Mouse (Mus musculus): ENCODE measurements around the gene Sh3bp2. TPM values are rescaled to one million over a fixed set of nuclear protein-coding genes. Genes with fewer than 3 reads are reported as not detected.
"Not testable (repeated sequence)": the region's sequence is repeated elsewhere in the genome, so short reads cannot be mapped to it uniquely, and the experiment has no call there.

The Sh3bp2 gene
- polyA plus RNA-seq, 1 experiment from 2014 or later: 3.8 TPM

GRCm38 (mm10) chr5:34543114-34543513 lies 17.5 kb downstream of the Sh3bp2 start:
- Histone ChIP-seq H3K4me1 (replicated peaks) (peaks cover 8% of the 10 kb centered on the region), H3K4me2 (no peak overlapping the region), H3K27me3 (no peaks in the 10 kb centered on the region), H3K9ac (no peak overlapping the region), H3K27ac (no peak overlapping the region), H3K4me3 (peak overlapping the region; percentile 5; the same call in 1 of the 2 replicates), H3K36me3 (no peaks in the 10 kb centered on the region), H3K9me3 (replicated peaks) (no peaks in the 10 kb centered on the region)
- WGBS: 39% methylated on average over 4 of the region's 4 CpGs
- ATAC-seq (replicated peaks; ENCODE audit: insufficient number of reproducible peaks, insufficient read depth, low FRiP score, low read depth): no peak

DNA sequence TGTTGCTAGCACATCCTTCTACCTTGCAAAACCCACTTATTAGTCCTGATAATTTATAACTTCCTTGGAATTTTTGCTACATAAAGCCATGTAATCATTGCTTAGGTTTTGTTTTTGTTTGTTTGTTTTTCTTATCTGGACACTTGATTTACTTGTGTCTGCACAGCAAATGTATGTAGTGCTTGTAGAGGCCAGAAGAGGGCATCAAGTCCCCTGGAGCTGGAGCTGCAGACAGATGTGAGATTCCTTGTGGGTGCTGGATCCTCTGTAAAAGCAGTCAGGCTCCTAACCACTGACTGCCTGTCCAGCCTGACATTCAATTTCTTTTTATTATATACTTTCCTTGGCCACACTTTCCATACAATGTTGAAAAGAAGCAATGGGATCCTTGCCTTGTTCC lies 21.8 kb downstream of the Sh3bp2 start:
- H3K4me3 ChIP-seq: no peak overlapping the region
- ATAC-seq (replicated peaks; ENCODE audit: insufficient number of reproducible peaks, insufficient read depth, low FRiP score, low read depth): no peak
- no peaks in the 10 kb centered on the region for H3K27me3 ChIP-seq
- H3K9ac ChIP-seq: no peak overlapping the region
- peaks cover 5% of the 10 kb centered on the region; the same call in 1 of the 2 replicates for H3K36me3 ChIP-seq
- H3K4me1 ChIP-seq (replicated peaks): peaks cover 19% of the 10 kb centered on the region
- no peaks in the 10 kb centered on the region for H3K9me3 ChIP-seq (replicated peaks)
- no peak overlapping the region for H3K4me2 ChIP-seq
- no peak overlapping the region for H3K27ac ChIP-seq

- Histone ChIP-seq H3K36me3 (peaks cover 9% of the 10 kb centered on the region; the same call in 1 of the 2 replicates), H3K4me2 (peak overlapping the region; percentile 83), H3K9ac (peak overlapping the region; percentile 90), H3K27ac (no peak overlapping the region), H3K4me3 (peak overlapping the region; percentile 80), H3K4me1 (replicated peaks) (peaks cover 15% of the 10 kb centered on the region), H3K27me3 (no peaks in the 10 kb centered on the region), H3K9me3 (replicated peaks) (no peaks in the 10 kb centered on the region)
- ATAC-seq (replicated peaks; ENCODE audit: insufficient number of reproducible peaks, insufficient read depth, low FRiP score, low read depth): peak; percentile 14; the same call in 1 of the 2 replicates
- WGBS: 27% methylated on average over 8 of the region's 8 CpGs
Measured at GRCm38 (mm10) chr5:34549135-34549482, 23.5 kb downstream of the Sh3bp2 start.

- 2% methylated on average over 49 of the region's 49 CpGs for WGBS
- peak overlapping the region; percentile 90 for H3K9ac ChIP-seq
- H3K4me3 ChIP-seq: peak overlapping the region; percentile 80
- peak; percentile 79 for ATAC-seq (replicated peaks; ENCODE audit: insufficient number of reproducible peaks, insufficient read depth, low FRiP score, low read depth)
- peak overlapping the region; percentile 83 for H3K4me2 ChIP-seq
- peaks cover 15% of the 10 kb centered on the region for H3K4me1 ChIP-seq (replicated peaks)
- peaks cover 9% of the 10 kb centered on the region; the same call in 1 of the 2 replicates for H3K36me3 ChIP-seq
- H3K9me3 ChIP-seq (replicated peaks): no peaks in the 10 kb centered on the region
- no peaks in the 10 kb centered on the region for H3K27me3 ChIP-seq
- H3K27ac ChIP-seq: peak overlapping the region; percentile 38
Measured at GRCm38 (mm10) chr5:34549483-34550221, 24.0 kb downstream of the Sh3bp2 start.

- H3K9me3 ChIP-seq (replicated peaks): no peaks in the 10 kb centered on the region
- H3K36me3 ChIP-seq: peaks cover 10% of the 10 kb centered on the region; the same call in 1 of the 2 replicates
- WGBS: 41% methylated on average over 6 of the region's 6 CpGs
- peaks cover 15% of the 10 kb centered on the region for H3K4me1 ChIP-seq (replicated peaks)
- H3K9ac ChIP-seq: no peak overlapping the region
- H3K27me3 ChIP-seq: no peaks in the 10 kb centered on the region
- H3K4me2 ChIP-seq: peak overlapping the region; percentile 83
- no peak for ATAC-seq (replicated peaks; ENCODE audit: insufficient number of reproducible peaks, insufficient read depth, low FRiP score, low read depth)
- no peak overlapping the region for H3K27ac ChIP-seq
- peak overlapping the region; percentile 80 for H3K4me3 ChIP-seq
Measured at GRCm38 (mm10) chr5:34550251-34550650, 24.6 kb downstream of the Sh3bp2 start.

GRCm38 (mm10) chr5:34551821-34552220 lies 26.2 kb downstream of the Sh3bp2 start:
- no peak overlapping the region for H3K27ac ChIP-seq
- H3K9me3 ChIP-seq (replicated peaks): no peaks in the 10 kb centered on the region
- peaks cover 26% of the 10 kb centered on the region for H3K36me3 ChIP-seq
- 94% methylated on average over 4 of the region's 4 CpGs for WGBS
- no peak overlapping the region for H3K4me3 ChIP-seq
- no peak for ATAC-seq (replicated peaks; ENCODE audit: insufficient number of reproducible peaks, insufficient read depth, low FRiP score, low read depth)
- no peaks in the 10 kb centered on the region for H3K27me3 ChIP-seq
- no peak overlapping the region for H3K9ac ChIP-seq
- H3K4me1 ChIP-seq (replicated peaks): peaks cover 15% of the 10 kb centered on the region
- no peak overlapping the region for H3K4me2 ChIP-seq

GRCm38 (mm10) chr5:34563854-34564253 lies 38.2 kb downstream of the Sh3bp2 start:
- no peak overlapping the region for H3K4me2 ChIP-seq
- peaks cover 15% of the 10 kb centered on the region for H3K4me1 ChIP-seq (replicated peaks)
- 94% methylated on average over 1 of the region's 1 CpGs for WGBS
- H3K9ac ChIP-seq: no peak overlapping the region
- no peaks in the 10 kb centered on the region for H3K27me3 ChIP-seq
- no peak for ATAC-seq (replicated peaks; ENCODE audit: insufficient number of reproducible peaks, insufficient read depth, low FRiP score, low read depth)
- no peak overlapping the region for H3K4me3 ChIP-seq
- H3K36me3 ChIP-seq: peaks cover 27% of the 10 kb centered on the region
- no peak overlapping the region for H3K27ac ChIP-seq
- H3K9me3 ChIP-seq (replicated peaks): no peaks in the 10 kb centered on the region

GRCm38 (mm10) chr5:34564291-34564690 lies 38.7 kb downstream of the Sh3bp2 start:
- no peaks in the 10 kb centered on the region for H3K9me3 ChIP-seq (replicated peaks)
- WGBS: 72% methylated on average over 4 of the region's 4 CpGs
- no peaks in the 10 kb centered on the region for H3K27me3 ChIP-seq
- H3K4me3 ChIP-seq: no peak overlapping the region
- H3K4me2 ChIP-seq: no peak overlapping the region
- H3K36me3 ChIP-seq: peaks cover 26% of the 10 kb centered on the region
- peaks cover 15% of the 10 kb centered on the region for H3K4me1 ChIP-seq (replicated peaks)
- H3K9ac ChIP-seq: no peak overlapping the region
- ATAC-seq (replicated peaks; ENCODE audit: insufficient number of reproducible peaks, insufficient read depth, low FRiP score, low read depth): no peak
- H3K27ac ChIP-seq: no peak overlapping the region

GRCm38 (mm10) chr5:34565545-34566283 lies 40.1 kb downstream of the Sh3bp2 start:
- 20% methylated on average over 7 of the region's 7 CpGs for WGBS
- peaks cover 19% of the 10 kb centered on the region for H3K36me3 ChIP-seq
- peak; percentile 72 for ATAC-seq (replicated peaks; ENCODE audit: insufficient number of reproducible peaks, insufficient read depth, low FRiP score, low read depth)

DNA sequence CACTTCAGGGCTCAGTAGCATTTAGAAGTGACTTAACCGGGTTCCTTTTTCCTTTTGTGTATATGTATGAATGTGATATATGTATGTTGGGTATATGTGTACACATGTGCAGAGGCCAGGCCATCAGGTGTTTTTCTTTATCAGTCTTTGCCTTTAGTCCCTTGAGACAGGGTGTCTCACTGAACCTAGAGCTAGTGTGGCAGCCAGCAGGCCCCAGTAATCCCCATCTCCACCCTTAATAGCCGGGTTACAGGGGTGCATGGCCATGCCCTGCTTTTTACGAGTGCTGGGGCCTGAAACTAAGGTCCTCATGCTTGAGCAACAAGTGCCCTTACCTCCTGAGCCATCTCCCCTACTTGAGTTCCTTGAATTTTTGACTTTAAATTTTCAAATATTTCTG lies 45.9 kb downstream of the Sh3bp2 start:
- WGBS: 81% methylated on average over 3 of the region's 3 CpGs
- H3K9me3 ChIP-seq (replicated peaks): no peaks in the 10 kb centered on the region
- no peaks in the 10 kb centered on the region for H3K36me3 ChIP-seq
- peaks cover 19% of the 10 kb centered on the region for H3K4me1 ChIP-seq (replicated peaks)
- no peak overlapping the region for H3K9ac ChIP-seq
- H3K27me3 ChIP-seq: no peaks in the 10 kb centered on the region
- H3K4me3 ChIP-seq: no peak overlapping the region
- no peak for ATAC-seq (replicated peaks; ENCODE audit: insufficient number of reproducible peaks, insufficient read depth, low FRiP score, low read depth)
- H3K27ac ChIP-seq: no peak overlapping the region
- H3K4me2 ChIP-seq: no peak overlapping the region

More at GRCm38 (mm10) chr5:34565545-34566283, 40.1 kb downstream of the Sh3bp2 start:
- Histone ChIP-seq H3K27me3 (no peaks in the 10 kb centered on the region), H3K4me3 (no peak overlapping the region), H3K4me2 (peak overlapping the region; percentile 17; the same call in 1 of the 2 replicates), H3K4me1 (replicated peaks) (peaks cover 15% of the 10 kb centered on the region), H3K27ac (peak overlapping the region; percentile 74), H3K9ac (no peak overlapping the region), H3K9me3 (replicated peaks) (no peaks in the 10 kb centered on the region)

DNA sequence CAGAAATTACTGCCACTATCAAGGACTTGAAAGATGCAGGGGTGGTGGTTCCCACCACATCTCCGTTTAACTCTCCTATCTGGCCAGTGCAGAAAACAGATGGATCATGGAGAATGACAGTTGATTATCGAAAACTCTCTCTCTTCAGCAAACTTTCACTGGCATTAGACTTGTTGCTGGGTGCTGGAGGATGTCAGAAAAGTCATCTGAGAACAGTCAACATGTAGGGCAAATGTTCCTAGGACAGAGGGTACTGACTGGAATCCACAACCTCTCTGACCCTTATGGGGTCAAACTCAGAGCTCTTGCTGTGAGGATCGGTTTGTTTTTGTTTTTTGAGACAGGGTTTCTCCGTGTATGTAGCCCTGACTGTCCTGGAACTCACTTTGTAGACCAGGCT lies 46.9 kb downstream of the Sh3bp2 start:
- not testable (repeated sequence) for ATAC-seq (replicated peaks; ENCODE audit: insufficient number of reproducible peaks, insufficient read depth, low FRiP score, low read depth); H3K9me3 ChIP-seq (replicated peaks); H3K27me3 ChIP-seq; H3K36me3 ChIP-seq
- peak overlapping the region; percentile 71 for H3K4me2 ChIP-seq
- peak overlapping the region; percentile 92 for H3K4me3 ChIP-seq
- H3K9ac ChIP-seq: peak overlapping the region; percentile 85; the same call in 1 of the 2 replicates
- peak overlapping the region; percentile 96 for H3K27ac ChIP-seq
- 32% methylated on average over 4 of the region's 4 CpGs for WGBS
- peaks cover 18% of the 10 kb centered on the region for H3K4me1 ChIP-seq (replicated peaks)

All from heart, embryonic 15.5 days (tissue).